Mouse (Mus musculus): ENCODE measurements around the gene Ppcs.

GRCm38 (mm10) chr4:119390369-119390768, 31.9 kb downstream of the Ppcs start:
- TF ChIP-seq FLI1 (IDR thresholded peaks at IDR 0.05; ENCODE audit: low read length) (no peak), GATA1 (IDR thresholded peaks at IDR 0.05; ENCODE audit: borderline replicate concordance, low read length) (no peak)
